ENCODE assay signal across 10 mouse cellular contexts in the genomic region with DNA sequence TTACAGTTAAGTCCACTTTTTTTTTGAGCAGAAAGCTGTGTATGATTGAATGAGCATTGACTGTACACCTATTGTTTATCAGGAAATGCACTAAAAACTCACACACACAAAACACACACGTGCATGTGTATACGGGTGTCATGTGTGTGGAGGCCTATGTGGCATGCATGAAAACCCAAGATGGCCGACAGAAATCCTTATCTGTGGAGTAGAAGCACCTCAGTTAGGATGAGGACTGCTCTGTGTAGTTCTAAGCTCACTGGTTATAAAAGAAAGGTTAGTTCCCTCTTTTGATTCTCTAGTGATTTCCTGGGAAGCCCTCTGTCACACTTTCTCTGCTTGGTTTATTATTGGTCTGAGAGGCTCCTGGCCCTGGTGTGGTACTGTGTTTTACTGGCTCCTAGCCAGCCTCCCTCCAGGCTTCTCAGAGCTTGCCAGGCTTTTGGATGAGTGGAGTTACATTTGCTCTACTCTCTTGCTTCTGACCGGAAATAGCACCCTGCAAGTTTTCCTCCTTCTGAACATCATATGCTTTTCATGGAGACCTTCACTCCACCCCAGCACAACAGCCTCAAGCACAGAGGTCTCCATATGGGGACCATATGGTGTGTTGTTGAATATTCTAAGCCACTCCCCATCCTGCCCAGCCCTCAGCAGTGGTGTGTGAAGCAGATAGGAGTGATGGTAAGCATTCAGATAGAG. TPM values are rescaled to one million over a fixed set of nuclear protein-coding genes. Genes with fewer than 3 reads are reported as not detected.
DNase-seq lines count a peak whose midpoint lies in the region; ATAC-seq lines count a peak whose summit lies in the region.
"Had no signal": no experiment of that assay in that cellular context is flagged by ENCODE, and none has a peak within 500 bp of the region (broad histone marks: within the 10 kb centered on the region; RNA-seq: fewer than 3 reads in every experiment).

No protein-coding gene starts in this region.

- 62% methylated on average over 4 of the region's 4 CpGs for WGBS in heart, embryonic 16.5 days
- 66% methylated on average over 4 of the region's 4 CpGs for WGBS in embryonic facial prominence, embryonic 14.5 days
- 64% methylated on average over 4 of the region's 4 CpGs for WGBS in limb, embryonic 13.5 days

- no peaks in the 10 kb centered on the region for H3K27me3 ChIP-seq in heart, embryonic 16.5 days (ENCODE audit: control insufficient read depth, insufficient read depth, low read length)
- no peaks in the 10 kb centered on the region for H3K27me3 ChIP-seq in embryonic facial prominence, embryonic 14.5 days (replicated peaks; ENCODE audit: control insufficient read depth, insufficient read depth, low read length)
- no peaks in the 10 kb centered on the region for H3K27me3 ChIP-seq in limb, embryonic 13.5 days

- no peak overlapping the region for H3K4me3 ChIP-seq in heart, embryonic 16.5 days (ENCODE audit: low read length)
- no peak overlapping the region for H3K4me3 ChIP-seq in embryonic facial prominence, embryonic 14.5 days (ENCODE audit: low read depth, low read length)
- no peak overlapping the region for H3K4me3 ChIP-seq in limb, embryonic 13.5 days
- H3K4me3 ChIP-seq: myocyte had no signal

- DNase-seq in heart, adult 8-10 months (ENCODE audit: low spot score), result no peak
- peak; percentile 75 for DNase-seq in embryonic facial prominence, embryonic 14.5 days (ENCODE audit: low spot score)
- no peak for DNase-seq in kidney, postnatal 36 days
- DNase-seq in ovary, postnatal 14 days (ENCODE audit: low spot score), result no peak

- H3K36me3 ChIP-seq in heart, embryonic 16.5 days (ENCODE audit: control insufficient read depth, insufficient read depth), result no peaks in the 10 kb centered on the region
- no peaks in the 10 kb centered on the region for H3K36me3 ChIP-seq in embryonic facial prominence, embryonic 14.5 days (ENCODE audit: control insufficient read depth, insufficient read depth, low read length)
- peaks cover 27% of the 10 kb centered on the region for H3K36me3 ChIP-seq in limb, embryonic 13.5 days

- ATAC-seq in heart, embryonic 16.5 days (replicated peaks; ENCODE audit: extremely low read depth, insufficient read depth, low FRiP score), result no peak; the same call in 1 of the 2 replicates
- peak; percentile 74 for ATAC-seq in cerebellum, adult (ENCODE audit: insufficient number of reproducible peaks, low FRiP score, low TSS enrichment)
- ATAC-seq in embryonic facial prominence, embryonic 14.5 days (ENCODE audit: low read depth), result peak; percentile 70; the same call in 1 of the 2 replicates
- ATAC-seq in limb, embryonic 13.5 days (ENCODE audit: low FRiP score, low read depth), result peak; percentile 89
- ATAC-seq in megakaryocyte progenitor cell, adult 5-6 weeks (replicated peaks; ENCODE audit: poor library complexity), result no peak

- H3K4me2 ChIP-seq in heart, embryonic 16.5 days (ENCODE audit: low read depth, low read length), result no peak overlapping the region
- no peak overlapping the region for H3K4me2 ChIP-seq in embryonic facial prominence, embryonic 14.5 days (ENCODE audit: low read depth, low read length)
- no peak overlapping the region for H3K4me2 ChIP-seq in limb, embryonic 13.5 days (replicated peaks)

- 0 out of 2 replicates have a peak overlapping the region, but pooled peaks have one; percentile 4 for H3K27ac ChIP-seq in heart, embryonic 16.5 days (ENCODE audit: low read length)
- peak overlapping the region; percentile 61 for H3K27ac ChIP-seq in embryonic facial prominence, embryonic 14.5 days (replicated peaks; ENCODE audit: low read depth, low read length)
- H3K27ac ChIP-seq in limb, embryonic 13.5 days, result peak overlapping the region; percentile 64

- H3K9me3 ChIP-seq in heart, embryonic 16.5 days (replicated peaks; ENCODE audit: control insufficient read depth, low read length), result no peaks in the 10 kb centered on the region
- H3K9me3 ChIP-seq in embryonic facial prominence, embryonic 14.5 days (ENCODE audit: control insufficient read depth, low read length), result no peaks in the 10 kb centered on the region
- no peaks in the 10 kb centered on the region for H3K9me3 ChIP-seq in limb, embryonic 13.5 days

- no peaks in the 10 kb centered on the region for H3K4me1 ChIP-seq in heart, embryonic 16.5 days (ENCODE audit: control insufficient read depth, insufficient read depth, low read length)
- H3K4me1 ChIP-seq in embryonic facial prominence, embryonic 14.5 days (ENCODE audit: control insufficient read depth, insufficient read depth, low read length), result peaks cover 17% of the 10 kb centered on the region
- H3K4me1 ChIP-seq in limb, embryonic 13.5 days, result peaks cover 22% of the 10 kb centered on the region

- no peak overlapping the region for H3K9ac ChIP-seq in heart, embryonic 16.5 days (ENCODE audit: low read length)
- H3K9ac ChIP-seq in embryonic facial prominence, embryonic 14.5 days (ENCODE audit: low read depth, low read length), result no peak overlapping the region
- no peak overlapping the region for H3K9ac ChIP-seq in limb, embryonic 13.5 days

RNA-seq across cellular contexts. Expression of gene Col9a1, which starts 48.6 kb away (rescaled TPM):
- 6.5 and 7.6 TPM in 2 replicates for polyA plus RNA-seq in heart, embryonic 16.5 days (2015; fragmentation: Nextera tagmentation; extraction: Ambion mirVana)
- total RNA-seq in heart, adult 8-10 months (2022), result not detected
- 81.9 and 118 TPM in 2 replicates for polyA plus RNA-seq in embryonic facial prominence, embryonic 14.5 days (2014; fragmentation: Nextera tagmentation; extraction: Ambion mirVana)
- polyA plus RNA-seq in limb, embryonic 13.5 days (2015; fragmentation: Nextera tagmentation; extraction: Ambion mirVana), result 236 and 245 TPM in 2 replicates
- total RNA-seq in megakaryocyte progenitor cell, adult 5-6 weeks (2015), result not detected in 2 replicates
- not detected in 2 replicates for total RNA-seq in megakaryocyte progenitor cell, adult 5-6 weeks (2017)
- total RNA-seq: common myeloid progenitor, adult 5-6 weeks had no signal
- polyA plus RNA-seq: myocyte had no signal

Comparison
In these comparisons a context has a peak if more than half of its experiments do, and no peak if none do; other contexts are left out.
1. ATAC-seq: peak in cerebellum, adult (single experiment), embryonic facial prominence, embryonic 14.5 days (single experiment) and limb, embryonic 13.5 days (single experiment); none in heart, embryonic 16.5 days (single experiment) and megakaryocyte progenitor cell, adult 5-6 weeks (single experiment).
2. H3K27ac ChIP-seq: peak in every context shown above with its lines; median percentile 64 in limb, embryonic 13.5 days; 61 in embryonic facial prominence, embryonic 14.5 days; 4 in heart, embryonic 16.5 days.